Mouse (Mus musculus) heart, postnatal 0 days (tissue): Measurements from ENCODE around the gene Zranb1.
A peak's percentile ranks its signal among the peaks of the same experiment; 100 is the strongest.

Experiments used
- CTCF ChIP-seq: IDR thresholded peaks from 2 replicates; pipeline ENCODE4 v1.5.1; 2016; ENCODE audit warnings: antibody characterized with exemption, control low read depth, low read depth
- EP300 ChIP-seq: IDR thresholded peaks from 2 replicates; pipeline ENCODE4 v1.6.1; 2016; ENCODE audit warnings: antibody characterized with exemption, low read depth

DNA sequence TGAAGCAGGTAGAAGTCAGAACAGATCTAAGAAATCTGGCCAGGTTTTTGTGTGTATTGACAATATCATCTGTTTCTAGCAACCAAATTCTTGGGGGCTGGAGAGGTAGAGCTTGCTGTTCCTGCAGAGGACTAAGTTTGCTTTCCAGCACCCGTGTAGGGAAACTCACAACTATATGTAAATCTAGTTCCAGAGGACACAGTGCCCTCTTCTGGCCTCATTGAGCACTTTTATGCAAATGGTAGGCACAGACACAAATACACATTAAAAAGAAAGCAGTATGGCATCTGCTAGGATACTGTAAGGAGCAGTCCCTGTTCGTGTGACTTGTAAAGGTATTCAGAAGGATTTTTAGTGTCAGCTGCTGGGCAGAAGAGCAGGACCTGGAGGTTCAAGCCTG lies 48.6 kb upstream of the Zranb1 start:
- TF ChIP-seq CTCF (peak; percentile 29), EP300 (no peak)
